Mouse (Mus musculus): ENCODE data around the gene Sox6. TPM values are rescaled to one million over a fixed set of nuclear protein-coding genes. Genes with fewer than 3 reads are reported as not detected.

The Sox6 gene
- polyA plus RNA-seq, 1 experiment, result 6.0 TPM

GRCm38 (mm10) chr7:115671272-115671671, 367.3 kb downstream of the Sox6 start:
- TF ChIP-seq POLR2A (IDR thresholded peaks at IDR 0.05; ENCODE audit: low read depth, low read length) (no peak), CTCF (IDR thresholded peaks at IDR 0.05; ENCODE audit: extremely low read depth, insufficient read depth, insufficient read length, insufficient replicate concordance) (no peak)
- Histone ChIP-seq H3K4me3 (ENCODE audit: extremely low read depth, insufficient read depth, insufficient read length) (no peak overlapping the region), H3K27me3 (ENCODE audit: control insufficient read depth, insufficient read depth, low read length) (no peaks in the 10 kb centered on the region), H3K36me3 (ENCODE audit: control insufficient read depth, insufficient read depth, low read length) (no peaks in the 10 kb centered on the region), H3K4me1 (ENCODE audit: control insufficient read depth, insufficient read depth, insufficient read length) (no peaks in the 10 kb centered on the region), H3K27ac (ENCODE audit: insufficient read depth, low read length) (no peak overlapping the region)
- 94% methylated on average over 4 of the region's 4 CpGs for WGBS
- no peak for DNase-seq (ENCODE audit: low read depth in 1 of 2, low spot score in 2 of 2)

DNA sequence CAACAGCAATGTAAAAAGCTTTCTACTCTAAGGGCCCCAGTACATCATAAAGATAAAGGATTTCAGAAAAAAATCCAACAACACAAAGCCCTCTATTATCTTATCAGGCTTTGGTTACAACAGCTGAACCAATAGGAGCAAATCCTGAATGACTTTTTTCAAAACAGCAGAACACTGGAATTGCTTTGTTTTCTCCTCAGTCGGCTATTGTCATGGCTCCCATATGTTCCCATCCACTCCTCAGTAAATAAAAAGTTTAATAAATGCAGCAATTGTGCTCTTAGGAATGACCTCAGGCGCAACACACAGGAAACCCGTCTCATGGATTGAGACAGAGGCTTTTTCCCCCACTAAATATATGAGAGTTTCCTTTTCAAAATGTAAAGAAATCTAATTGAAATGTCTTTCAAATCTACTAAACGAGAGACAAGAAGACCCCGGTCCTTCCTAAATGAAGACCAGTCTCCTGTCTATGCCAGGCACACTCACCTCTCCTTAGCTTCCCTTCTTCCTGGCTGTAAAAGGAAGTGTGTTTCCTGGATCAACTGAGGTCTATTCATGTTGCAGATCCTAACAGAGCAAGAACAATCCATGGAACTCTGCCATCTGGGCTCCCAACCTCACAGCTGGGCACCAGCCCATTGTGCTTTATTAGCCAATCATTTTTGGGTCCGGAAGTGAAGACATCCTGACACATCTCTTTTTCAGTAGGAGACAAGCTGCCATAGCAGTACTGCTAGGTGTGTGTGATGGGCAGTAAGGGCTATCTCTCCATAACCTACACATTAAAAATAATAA, 369.2 kb downstream of the Sox6 start:
- Histone ChIP-seq H3K36me3 (ENCODE audit: control insufficient read depth, insufficient read depth, low read length) (no peaks in the 10 kb centered on the region), H3K27me3 (ENCODE audit: control insufficient read depth, insufficient read depth, low read length) (no peaks in the 10 kb centered on the region), H3K27ac (ENCODE audit: insufficient read depth, low read length) (no peak overlapping the region), H3K4me3 (ENCODE audit: extremely low read depth, insufficient read depth, insufficient read length) (no peak overlapping the region), H3K4me1 (ENCODE audit: control insufficient read depth, insufficient read depth, insufficient read length) (no peaks in the 10 kb centered on the region)
- TF ChIP-seq POLR2A (IDR thresholded peaks at IDR 0.05; ENCODE audit: low read depth, low read length) (no peak), CTCF (IDR thresholded peaks at IDR 0.05; ENCODE audit: extremely low read depth, insufficient read depth, insufficient read length, insufficient replicate concordance) (no peak)
- WGBS, result 78% methylated on average over 6 of the region's 6 CpGs
- no peak for DNase-seq (ENCODE audit: low read depth in 1 of 2, low spot score in 2 of 2)

DNA sequence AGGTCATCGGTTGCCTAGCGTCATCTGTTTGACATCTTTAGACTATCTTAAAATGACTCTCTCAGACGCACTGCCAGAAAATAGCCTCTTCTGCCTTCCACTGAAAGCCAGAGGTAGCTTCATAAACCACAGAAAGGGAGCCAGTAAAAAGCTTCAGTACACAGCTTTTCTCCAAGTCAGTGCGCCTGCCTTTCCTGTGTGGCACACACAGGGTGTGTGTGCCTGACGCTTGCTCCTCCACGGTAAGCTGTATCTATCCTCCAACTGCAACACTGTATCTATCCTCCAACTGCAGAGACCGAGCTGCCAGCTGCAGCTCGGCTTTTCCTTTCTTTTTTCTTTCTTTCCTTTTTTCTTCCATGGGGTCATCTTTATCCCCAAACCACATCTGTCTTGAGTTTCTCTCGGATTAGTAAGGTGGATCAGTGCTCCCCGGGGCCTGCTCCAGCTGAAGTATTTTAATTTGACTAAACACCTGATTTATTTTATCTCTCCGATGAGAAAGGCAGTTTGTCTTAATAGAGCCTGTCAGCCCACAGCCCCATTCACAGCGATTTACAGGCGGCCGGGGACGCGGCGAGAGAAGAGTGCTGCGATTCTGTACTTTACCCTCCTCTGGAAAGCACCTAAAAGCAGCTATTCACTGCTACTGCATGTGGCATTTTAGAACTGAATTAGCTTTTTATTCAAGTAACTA, 371.8 kb downstream of the Sox6 start:
- Histone ChIP-seq H3K4me3 (ENCODE audit: extremely low read depth, insufficient read depth, insufficient read length) (no peak overlapping the region), H3K27me3 (ENCODE audit: control insufficient read depth, insufficient read depth, low read length) (no peaks in the 10 kb centered on the region), H3K36me3 (ENCODE audit: control insufficient read depth, insufficient read depth, low read length) (no peaks in the 10 kb centered on the region), H3K4me1 (ENCODE audit: control insufficient read depth, insufficient read depth, insufficient read length) (no peaks in the 10 kb centered on the region), H3K27ac (ENCODE audit: insufficient read depth, low read length) (no peak overlapping the region)
- 83% methylated on average over 18 of the region's 18 CpGs for WGBS
- no peak for DNase-seq (ENCODE audit: low read depth in 1 of 2, low spot score in 2 of 2)
- no peak for TF ChIP-seq POLR2A (IDR thresholded peaks at IDR 0.05; ENCODE audit: low read depth, low read length)
- TF ChIP-seq CTCF (IDR thresholded peaks at IDR 0.05; ENCODE audit: extremely low read depth, insufficient read depth, insufficient read length, insufficient replicate concordance), result no peak

DNA sequence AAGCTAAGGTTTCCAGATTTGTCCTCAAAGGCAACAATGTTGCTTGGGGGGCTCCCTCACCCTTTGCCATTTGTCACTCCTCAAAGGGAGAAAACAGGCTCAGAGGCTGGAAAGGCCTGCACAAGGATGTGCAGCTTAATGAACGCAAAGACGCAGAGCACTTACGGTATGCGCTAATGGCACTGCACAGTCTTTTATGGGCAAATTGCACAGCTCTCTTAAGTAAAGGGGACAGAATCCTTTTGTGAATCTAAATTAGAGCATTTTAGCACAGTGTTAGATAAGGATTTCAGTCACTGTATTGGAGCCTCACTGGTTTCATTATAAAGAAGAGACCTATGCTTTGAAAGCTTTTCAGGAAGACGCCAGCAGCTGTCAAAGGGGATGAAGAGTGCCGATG, 375.2 kb downstream of the Sox6 start:
- TF ChIP-seq CTCF (IDR thresholded peaks at IDR 0.05; ENCODE audit: extremely low read depth, insufficient read depth, insufficient read length, insufficient replicate concordance), result no peak
- no peak for TF ChIP-seq POLR2A (IDR thresholded peaks at IDR 0.05; ENCODE audit: low read depth, low read length)
- DNase-seq (ENCODE audit: low read depth in 1 of 2, low spot score in 2 of 2), result no peak
- 95% methylated on average over 6 of the region's 6 CpGs for WGBS
- Histone ChIP-seq H3K4me1 (ENCODE audit: control insufficient read depth, insufficient read depth, insufficient read length) (no peaks in the 10 kb centered on the region), H3K4me3 (ENCODE audit: extremely low read depth, insufficient read depth, insufficient read length) (no peak overlapping the region), H3K36me3 (ENCODE audit: control insufficient read depth, insufficient read depth, low read length) (no peaks in the 10 kb centered on the region), H3K27ac (ENCODE audit: insufficient read depth, low read length) (no peak overlapping the region), H3K27me3 (ENCODE audit: control insufficient read depth, insufficient read depth, low read length) (no peaks in the 10 kb centered on the region)

DNA sequence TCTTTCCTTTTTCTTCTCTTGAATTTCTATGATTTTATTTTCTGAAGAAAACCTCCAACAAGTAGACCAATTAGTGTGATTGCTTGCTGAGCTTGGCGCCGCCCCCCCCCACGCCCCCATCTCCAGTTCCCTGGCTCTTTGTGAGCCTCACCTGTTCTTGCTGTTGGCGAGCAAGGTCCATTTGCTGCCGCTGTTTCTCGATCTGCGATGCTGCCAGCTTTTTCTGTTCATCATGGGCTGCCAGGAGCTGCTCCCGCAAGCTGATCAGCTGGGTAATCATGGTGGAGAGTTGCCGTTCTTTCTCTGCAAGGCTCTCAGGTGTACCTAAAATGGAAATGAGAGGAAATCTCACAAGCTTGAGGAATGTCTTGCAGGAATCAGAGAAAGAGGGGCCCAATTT, 376.5 kb downstream of the Sox6 start:
- H3K4me3 ChIP-seq (ENCODE audit: extremely low read depth, insufficient read depth, insufficient read length), result no peak overlapping the region
- DNase-seq (ENCODE audit: low read depth in 1 of 2, low spot score in 2 of 2), result no peak
- H3K36me3 ChIP-seq (ENCODE audit: control insufficient read depth, insufficient read depth, low read length), result no peaks in the 10 kb centered on the region
- H3K27ac ChIP-seq (ENCODE audit: insufficient read depth, low read length), result no peak overlapping the region
- no peaks in the 10 kb centered on the region for H3K27me3 ChIP-seq (ENCODE audit: control insufficient read depth, insufficient read depth, low read length)
- 93% methylated on average over 9 of the region's 9 CpGs for WGBS
- no peak for TF ChIP-seq POLR2A (IDR thresholded peaks at IDR 0.05; ENCODE audit: low read depth, low read length)
- no peak for TF ChIP-seq CTCF (IDR thresholded peaks at IDR 0.05; ENCODE audit: extremely low read depth, insufficient read depth, insufficient read length, insufficient replicate concordance)
- no peaks in the 10 kb centered on the region for H3K4me1 ChIP-seq (ENCODE audit: control insufficient read depth, insufficient read depth, insufficient read length)

DNA sequence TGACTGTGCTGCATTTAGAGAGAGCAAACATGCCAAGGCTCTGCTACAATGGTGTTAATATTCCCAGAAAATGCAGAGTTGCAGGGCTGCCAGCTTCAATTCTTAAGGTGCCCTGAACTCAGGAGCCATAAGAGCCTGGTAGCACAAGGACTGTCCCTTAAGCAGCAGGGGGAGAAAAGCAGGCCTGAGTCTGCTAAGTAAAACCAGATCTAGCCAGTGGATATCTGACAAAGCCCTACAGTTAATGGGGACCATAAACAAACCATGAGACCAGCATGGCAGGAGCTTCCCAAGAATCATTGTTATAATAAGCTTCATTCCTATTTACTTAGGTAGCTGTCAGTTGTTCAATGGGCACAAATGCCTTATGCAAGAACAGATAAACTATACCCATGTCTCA, 391.9 kb downstream of the Sox6 start:
- Histone ChIP-seq H3K27me3 (ENCODE audit: control insufficient read depth, insufficient read depth, low read length) (no peaks in the 10 kb centered on the region), H3K36me3 (ENCODE audit: control insufficient read depth, insufficient read depth, low read length) (no peaks in the 10 kb centered on the region), H3K4me1 (ENCODE audit: control insufficient read depth, insufficient read depth, insufficient read length) (no peaks in the 10 kb centered on the region), H3K27ac (ENCODE audit: insufficient read depth, low read length) (no peak overlapping the region), H3K4me3 (ENCODE audit: extremely low read depth, insufficient read depth, insufficient read length) (no peak overlapping the region)
- no peak for DNase-seq (ENCODE audit: low read depth in 1 of 2, low spot score in 2 of 2)
- TF ChIP-seq CTCF (IDR thresholded peaks at IDR 0.05; ENCODE audit: extremely low read depth, insufficient read depth, insufficient read length, insufficient replicate concordance), result no peak
- TF ChIP-seq POLR2A (IDR thresholded peaks at IDR 0.05; ENCODE audit: low read depth, low read length), result no peak

- TF ChIP-seq CTCF (IDR thresholded peaks at IDR 0.05; ENCODE audit: extremely low read depth, insufficient read depth, insufficient read length, insufficient replicate concordance), result no peak
- no peak for TF ChIP-seq POLR2A (IDR thresholded peaks at IDR 0.05; ENCODE audit: low read depth, low read length)
- Histone ChIP-seq H3K27me3 (ENCODE audit: control insufficient read depth, insufficient read depth, low read length) (no peaks in the 10 kb centered on the region), H3K4me1 (ENCODE audit: control insufficient read depth, insufficient read depth, insufficient read length) (no peaks in the 10 kb centered on the region), H3K36me3 (ENCODE audit: control insufficient read depth, insufficient read depth, low read length) (no peaks in the 10 kb centered on the region), H3K4me3 (ENCODE audit: extremely low read depth, insufficient read depth, insufficient read length) (no peak overlapping the region), H3K27ac (ENCODE audit: insufficient read depth, low read length) (no peak overlapping the region)
- 83% methylated on average over 5 of the region's 5 CpGs for WGBS
- no peak for DNase-seq (ENCODE audit: low read depth in 1 of 2, low spot score in 2 of 2)
Measured at GRCm38 (mm10) chr7:115645971-115646447, 392.6 kb downstream of the Sox6 start.
